Mouse (Mus musculus): ENCODE data around the gene Sirt4. TPM values are rescaled to one million over a fixed set of nuclear protein-coding genes. Genes with fewer than 3 reads are reported as not detected.

The Sirt4 gene
- total and polyA plus RNA-seq, 2 experiments = 11.5 to 26.1 TPM

- DNase-seq (ENCODE audit: extremely low read depth, low read depth, low spot score) = no peak
- Histone ChIP-seq H3K9ac (ENCODE audit: low read depth, low read length) (no peak overlapping the region), H3K4me3 (ENCODE audit: insufficient read depth, low read depth, low read length) (no peak overlapping the region; the same call in 1 of the 2 replicates), H3K4me1 (ENCODE audit: control insufficient read depth, insufficient read depth, low read length) (no peaks in the 10 kb centered on the region), H3K36me3 (ENCODE audit: control insufficient read depth, insufficient read depth, low read length) (no peaks in the 10 kb centered on the region), H3K79me2 (ENCODE audit: control insufficient read depth, insufficient read depth, low read length) (no peaks in the 10 kb centered on the region), H3K27me3 (ENCODE audit: control insufficient read depth, insufficient read depth, low read length) (no peaks in the 10 kb centered on the region), H3K27ac (replicated peaks; ENCODE audit: insufficient read depth, low read depth, low read length) (no peak overlapping the region)
- WGBS = 30% methylated on average over 38 of the region's 43 CpGs
- TF ChIP-seq CTCF (IDR thresholded peaks at IDR 0.05; ENCODE audit: low read depth, low read length) (no peak), POLR2A (IDR thresholded peaks at IDR 0.05; ENCODE audit: extremely low read depth, insufficient read depth, low read length) (no peak)
These were observed 48.0 kb downstream of the Sirt4 start for GRCm38 (mm10) chr5:115436421-115437124.

- no peaks in the 10 kb centered on the region for H3K36me3 ChIP-seq (ENCODE audit: control insufficient read depth, insufficient read depth, low read length)
- DNase-seq (ENCODE audit: extremely low read depth, low read depth, low spot score) = no peak
- no peaks in the 10 kb centered on the region for H3K27me3 ChIP-seq (ENCODE audit: control insufficient read depth, insufficient read depth, low read length)
- H3K4me3 ChIP-seq (ENCODE audit: insufficient read depth, low read depth, low read length) = no peak overlapping the region; the same call in 1 of the 2 replicates
- H3K27ac ChIP-seq (replicated peaks; ENCODE audit: insufficient read depth, low read depth, low read length) = no peak overlapping the region
- H3K4me1 ChIP-seq (ENCODE audit: control insufficient read depth, insufficient read depth, low read length) = no peaks in the 10 kb centered on the region
- no peaks in the 10 kb centered on the region for H3K79me2 ChIP-seq (ENCODE audit: control insufficient read depth, insufficient read depth, low read length)
- WGBS = 72% methylated on average over 8 of the region's 8 CpGs
- TF ChIP-seq CTCF (IDR thresholded peaks at IDR 0.05; ENCODE audit: low read depth, low read length) (no peak), POLR2A (IDR thresholded peaks at IDR 0.05; ENCODE audit: extremely low read depth, insufficient read depth, low read length) (no peak)
- H3K9ac ChIP-seq (ENCODE audit: low read depth, low read length) = no peak overlapping the region
These were observed 48.7 kb downstream of the Sirt4 start for GRCm38 (mm10) chr5:115435755-115436379.

GRCm38 (mm10) chr5:115434853-115435754 lies 49.4 kb downstream of the Sirt4 start:
- no peak overlapping the region for H3K4me3 ChIP-seq (ENCODE audit: insufficient read depth, low read depth, low read length)
- no peaks in the 10 kb centered on the region for H3K4me1 ChIP-seq (ENCODE audit: control insufficient read depth, insufficient read depth, low read length)
- H3K27ac ChIP-seq (replicated peaks; ENCODE audit: insufficient read depth, low read depth, low read length) = no peak overlapping the region
- WGBS = 84% methylated on average over 15 of the region's 15 CpGs
- H3K79me2 ChIP-seq (ENCODE audit: control insufficient read depth, insufficient read depth, low read length) = no peaks in the 10 kb centered on the region
- H3K9ac ChIP-seq (ENCODE audit: low read depth, low read length) = no peak overlapping the region
- TF ChIP-seq CTCF (IDR thresholded peaks at IDR 0.05; ENCODE audit: low read depth, low read length) (no peak), POLR2A (IDR thresholded peaks at IDR 0.05; ENCODE audit: extremely low read depth, insufficient read depth, low read length) (no peak)
- no peaks in the 10 kb centered on the region for H3K36me3 ChIP-seq (ENCODE audit: control insufficient read depth, insufficient read depth, low read length)
- peaks cover 6% of the 10 kb centered on the region; the same call in 1 of the 2 replicates for H3K27me3 ChIP-seq (ENCODE audit: control insufficient read depth, insufficient read depth, low read length)
- no peak for DNase-seq (ENCODE audit: extremely low read depth, low read depth, low spot score)

- no peak for DNase-seq (ENCODE audit: extremely low read depth, low read depth, low spot score)
- Histone ChIP-seq H3K4me3 (ENCODE audit: insufficient read depth, low read depth, low read length) (no peak overlapping the region), H3K4me1 (ENCODE audit: control insufficient read depth, insufficient read depth, low read length) (no peaks in the 10 kb centered on the region), H3K27me3 (ENCODE audit: control insufficient read depth, insufficient read depth, low read length) (peaks cover 11% of the 10 kb centered on the region; the same call in 1 of the 2 replicates), H3K27ac (replicated peaks; ENCODE audit: insufficient read depth, low read depth, low read length) (no peak overlapping the region), H3K9ac (ENCODE audit: low read depth, low read length) (no peak overlapping the region), H3K79me2 (ENCODE audit: control insufficient read depth, insufficient read depth, low read length) (no peaks in the 10 kb centered on the region), H3K36me3 (ENCODE audit: control insufficient read depth, insufficient read depth, low read length) (no peaks in the 10 kb centered on the region)
- 90% methylated on average over 11 of the region's 11 CpGs for WGBS
- no peak for TF ChIP-seq CTCF (IDR thresholded peaks at IDR 0.05; ENCODE audit: low read depth, low read length)
- no peak for TF ChIP-seq POLR2A (IDR thresholded peaks at IDR 0.05; ENCODE audit: extremely low read depth, insufficient read depth, low read length)
These were observed 50.2 kb downstream of the Sirt4 start for GRCm38 (mm10) chr5:115434280-115434852.

- H3K36me3 ChIP-seq (ENCODE audit: control insufficient read depth, insufficient read depth, low read length) = no peaks in the 10 kb centered on the region
- no peaks in the 10 kb centered on the region for H3K79me2 ChIP-seq (ENCODE audit: control insufficient read depth, insufficient read depth, low read length)
- H3K27me3 ChIP-seq (ENCODE audit: control insufficient read depth, insufficient read depth, low read length) = peaks cover 18% of the 10 kb centered on the region
- WGBS = 89% methylated on average over 8 of the region's 8 CpGs
- no peak for DNase-seq (ENCODE audit: extremely low read depth, low read depth, low spot score)
- H3K27ac ChIP-seq (replicated peaks; ENCODE audit: insufficient read depth, low read depth, low read length) = no peak overlapping the region
- TF ChIP-seq CTCF (IDR thresholded peaks at IDR 0.05; ENCODE audit: low read depth, low read length) (no peak), POLR2A (IDR thresholded peaks at IDR 0.05; ENCODE audit: extremely low read depth, insufficient read depth, low read length) (no peak)
- H3K4me3 ChIP-seq (ENCODE audit: insufficient read depth, low read depth, low read length) = no peak overlapping the region
- no peaks in the 10 kb centered on the region for H3K4me1 ChIP-seq (ENCODE audit: control insufficient read depth, insufficient read depth, low read length)
- no peak overlapping the region for H3K9ac ChIP-seq (ENCODE audit: low read depth, low read length)
These were observed 51.3 kb downstream of the Sirt4 start for GRCm38 (mm10) chr5:115433191-115433590.
